Mouse (Mus musculus) frontal cortex, postnatal 25 days (tissue): Measurements from ENCODE around the gene Ddias.
"Not testable (repeated sequence)": the region's sequence is repeated elsewhere in the genome, so short reads cannot be mapped to it uniquely, and the experiment has no call there.

Source experiments
- DNase-seq, 2 experiments: peaks; one replicate each; pipeline ENCODE4 v3.0.0; 2022; ENCODE audit warnings: low spot score in 2 of 2

The Ddias gene

DNA sequence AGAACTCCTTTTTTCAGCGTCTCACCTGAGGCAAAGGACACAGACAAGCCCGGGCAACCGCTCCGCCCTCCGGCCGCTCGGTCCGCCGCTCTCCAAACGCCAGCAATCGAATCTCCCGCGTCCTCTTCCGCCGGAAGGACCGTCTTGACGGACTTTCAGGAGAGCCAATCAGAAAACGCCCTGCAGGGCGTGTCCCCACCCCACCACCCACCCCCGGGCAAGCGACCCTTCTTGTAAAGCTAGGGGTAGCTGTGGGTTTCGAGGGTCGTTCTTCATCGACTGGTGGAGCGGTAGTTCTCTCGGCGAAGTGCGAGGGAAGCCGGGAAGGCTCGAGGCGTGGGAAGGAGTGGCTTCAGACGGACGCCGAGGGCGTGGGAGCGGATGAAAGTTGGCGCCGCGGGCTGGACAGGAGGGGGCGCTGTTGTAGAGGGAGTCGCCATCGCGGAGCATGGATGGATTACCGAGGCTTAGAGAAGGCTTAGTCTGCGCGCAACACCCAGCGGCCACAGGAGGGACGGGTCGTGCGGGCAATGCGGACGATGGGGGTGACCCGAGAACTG, at the start of gene Ddias, which contains the start of gene Prcp:
Ddias (minus strand) TSS at position 132 of the 560 bp plus-strand sequence.
Prcp (plus strand) TSS at position 355 of the 560 bp plus-strand sequence.
- DNase-seq: peak; percentile 79 to 91

DNA sequence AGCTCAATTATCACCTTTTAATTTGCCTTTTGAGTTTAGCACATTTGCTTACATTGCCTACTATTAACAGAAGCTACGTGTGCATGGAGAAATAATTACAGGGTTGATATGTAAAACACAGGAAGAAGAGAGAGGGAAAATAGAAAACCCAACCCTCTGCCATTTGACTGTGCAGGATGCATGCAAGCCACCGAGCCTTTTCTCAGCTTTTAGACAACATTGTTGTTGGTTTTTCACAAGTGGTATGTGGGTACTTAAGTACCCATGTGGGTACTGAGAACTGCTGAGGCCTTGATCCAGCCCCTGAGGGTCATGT, 46.8 kb upstream of the Ddias start:
- DNase-seq: no peak

DNA sequence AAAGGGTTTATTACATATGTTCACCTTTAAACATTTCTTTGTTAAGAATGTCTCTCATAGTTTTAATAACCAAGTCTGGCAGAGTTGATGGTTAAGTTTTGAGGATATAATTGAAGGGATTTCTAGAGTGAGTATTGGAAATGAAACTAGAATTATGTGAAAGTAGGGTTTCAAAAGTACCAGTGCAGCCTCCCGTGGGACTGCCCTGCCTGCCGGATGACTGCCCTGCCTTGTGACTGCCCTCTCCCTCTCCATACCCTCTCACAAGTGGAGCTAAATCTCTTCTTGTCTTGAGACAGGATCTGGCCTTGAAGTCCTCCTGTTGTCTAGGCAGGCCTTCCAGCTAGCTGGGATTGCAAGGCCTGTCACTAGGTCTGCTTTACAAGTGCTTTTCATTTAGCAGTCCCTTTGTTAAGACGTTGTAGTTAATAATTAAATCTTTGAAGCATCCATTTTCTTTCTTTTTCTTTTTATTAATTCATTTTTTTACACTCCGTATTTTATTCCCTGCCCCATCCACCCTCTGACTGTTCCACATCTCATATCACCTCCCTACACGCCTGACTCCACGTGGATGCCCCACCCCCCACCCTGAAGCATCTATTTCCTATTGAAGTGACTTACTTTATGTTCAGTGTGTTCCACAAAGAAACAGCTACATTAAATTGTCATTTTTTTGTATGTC, 46.3 kb upstream of the Ddias start:
- no peak for DNase-seq

DNA sequence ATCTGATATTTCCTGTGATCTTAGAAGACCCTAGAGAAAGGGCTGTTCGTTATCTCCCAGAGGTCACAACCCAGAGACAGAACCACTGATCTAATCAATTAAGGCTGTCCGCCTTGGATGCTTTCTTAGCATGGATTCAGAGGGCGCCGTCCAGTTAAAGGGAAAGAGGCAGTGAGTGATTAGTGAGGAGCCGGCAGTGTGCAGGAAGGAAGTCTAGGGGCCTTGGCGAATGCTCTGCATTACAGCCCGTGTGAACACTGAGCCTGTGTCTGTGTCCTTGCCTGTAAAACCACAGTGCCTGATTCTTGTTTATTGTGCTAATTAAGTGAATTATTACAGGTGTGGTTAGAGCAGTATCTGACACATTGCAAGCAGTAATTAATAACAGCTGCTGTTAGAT, 30.2 kb upstream of the Ddias start:
- not testable (repeated sequence) for DNase-seq

DNA sequence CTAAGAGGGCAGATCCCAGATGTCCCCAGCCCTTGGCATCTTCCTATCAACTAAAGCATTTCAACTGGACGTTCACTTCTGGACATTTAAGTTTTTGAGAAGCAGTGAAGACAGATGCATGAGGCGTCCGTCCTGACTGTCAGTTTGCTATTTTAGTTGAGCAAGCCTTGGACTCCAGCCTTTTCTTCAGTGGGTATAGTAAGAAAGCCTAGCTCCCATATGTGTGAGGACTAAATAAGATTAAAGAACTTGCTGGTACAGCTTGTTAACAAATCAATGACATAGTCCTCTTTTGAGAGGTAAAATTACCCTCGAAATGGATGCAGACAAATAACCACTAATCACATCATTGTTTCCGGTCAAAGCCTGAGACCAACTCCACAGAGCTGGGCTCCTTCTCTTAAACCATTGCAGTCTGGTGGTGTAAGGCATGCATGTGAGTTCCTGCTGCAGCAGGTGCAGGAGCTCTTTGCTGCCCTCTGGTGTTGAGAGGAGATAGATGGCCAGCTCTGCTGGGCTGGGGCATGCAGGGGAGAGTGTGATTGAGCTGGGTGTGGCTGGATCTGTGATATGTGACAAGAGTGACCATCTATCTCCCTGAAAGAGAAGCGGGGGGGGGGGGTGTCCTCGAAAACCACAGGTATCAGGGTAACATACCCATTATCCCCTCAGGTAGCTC, 29.5 kb upstream of the Ddias start:
- DNase-seq: peak; percentile 17 to 30

DNA sequence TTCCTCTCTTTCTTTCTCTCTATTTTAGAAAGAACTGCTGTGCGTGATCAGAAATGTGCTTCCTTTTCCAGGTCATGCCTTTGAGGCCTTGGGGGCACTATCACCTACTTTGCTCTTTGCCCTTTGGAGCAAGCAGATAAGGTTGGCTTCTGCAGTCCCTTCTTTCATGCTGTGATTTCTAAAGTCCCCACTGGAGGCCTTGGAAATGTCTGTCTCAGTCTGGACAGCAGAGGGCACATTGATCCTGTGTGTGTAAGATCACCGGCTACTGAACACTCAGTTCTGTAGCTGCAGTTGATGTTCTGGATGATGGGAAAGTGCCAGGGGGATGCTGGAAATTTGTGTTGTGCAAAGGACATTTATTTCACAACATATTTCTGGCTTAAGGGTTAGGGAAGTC, 23.0 kb upstream of the Ddias start:
- no peak for DNase-seq

DNA sequence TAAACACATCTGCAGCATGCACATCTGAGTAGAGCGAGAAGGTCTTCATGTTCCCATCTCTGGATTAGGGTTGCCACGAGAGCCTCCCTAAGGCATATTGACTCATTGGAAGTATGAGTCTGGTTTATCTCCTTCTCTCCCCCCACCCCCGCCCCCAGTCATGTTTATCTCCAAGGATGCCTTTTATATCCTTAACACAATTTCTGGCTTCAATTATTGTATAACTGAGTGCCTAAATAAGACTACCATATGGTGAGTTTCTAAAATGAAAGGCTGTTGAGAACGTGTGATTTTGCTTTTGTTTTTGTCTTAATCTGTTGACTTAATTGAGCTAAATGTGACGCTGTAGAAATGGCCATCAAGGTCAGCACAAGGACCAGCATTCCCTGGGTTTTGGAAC, 22.0 kb upstream of the Ddias start:
- no peak for DNase-seq

DNA sequence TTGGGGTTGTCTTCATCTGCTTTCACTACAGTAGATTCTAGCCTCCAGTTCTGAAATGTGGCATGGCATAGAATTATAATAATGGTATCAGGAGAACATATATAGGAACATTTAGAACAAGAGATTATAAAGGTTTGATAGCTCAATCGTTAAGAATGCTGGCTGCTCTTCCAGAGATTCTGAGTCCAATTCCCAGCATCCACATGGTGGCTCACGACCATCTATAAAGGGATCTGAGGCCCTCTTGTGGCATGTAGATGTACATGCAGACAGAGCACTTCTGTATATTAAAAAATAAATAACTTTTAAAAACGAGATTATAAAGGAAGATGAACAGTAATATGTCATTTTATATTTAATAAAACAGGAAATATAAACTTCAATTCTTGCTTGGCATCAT, 19.4 kb upstream of the Ddias start:
- DNase-seq: no peak

DNA sequence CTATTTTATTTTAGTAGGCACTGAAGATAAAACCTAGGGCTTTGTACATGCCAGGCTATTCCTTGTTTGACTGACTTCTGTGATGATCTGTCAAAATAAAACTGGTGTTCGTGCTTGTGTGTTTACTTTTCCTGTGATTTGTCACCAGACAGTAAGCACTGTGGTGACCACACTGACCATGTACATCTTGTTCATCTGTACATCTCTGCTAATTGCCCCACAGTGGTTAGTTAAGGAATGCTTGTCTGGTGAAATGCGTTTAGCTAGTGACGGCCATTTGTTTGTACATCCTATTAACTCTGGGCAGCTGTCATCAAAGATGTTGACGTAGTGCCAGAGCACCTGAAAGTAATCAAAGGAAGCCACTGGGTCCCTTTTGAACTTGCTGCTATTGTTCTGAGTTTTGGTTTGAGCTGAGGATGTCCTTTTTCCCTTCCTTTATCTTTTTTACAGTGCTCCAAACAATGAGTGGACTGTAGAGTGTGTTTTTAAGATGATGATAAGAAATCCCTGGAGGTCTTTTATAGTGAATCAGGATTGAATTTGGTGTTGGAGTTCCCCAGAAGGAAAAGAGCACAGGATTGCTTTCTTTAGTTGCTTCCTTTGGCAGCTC, 16.7 kb upstream of the Ddias start:
- DNase-seq: no peak

DNA sequence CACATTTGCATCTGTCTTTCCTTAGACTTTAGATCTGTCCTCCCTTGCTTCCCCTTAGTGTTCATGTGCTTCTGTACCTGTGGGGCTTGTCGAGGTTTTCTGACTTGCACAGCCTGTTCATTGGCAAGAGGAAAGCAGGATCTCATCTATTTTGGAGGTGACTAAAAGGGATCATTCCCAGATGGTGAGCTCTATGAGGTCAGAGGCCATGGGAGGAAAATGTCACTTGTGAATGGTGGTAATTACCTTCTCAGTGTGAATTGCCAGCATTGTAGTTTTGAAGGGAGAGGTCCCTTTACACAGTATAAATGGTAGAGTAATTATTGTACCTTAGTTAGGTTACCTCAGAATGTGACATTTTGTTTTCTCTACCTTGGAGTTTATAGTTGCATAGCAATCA, 16.2 kb upstream of the Ddias start:
- no peak for DNase-seq

DNA sequence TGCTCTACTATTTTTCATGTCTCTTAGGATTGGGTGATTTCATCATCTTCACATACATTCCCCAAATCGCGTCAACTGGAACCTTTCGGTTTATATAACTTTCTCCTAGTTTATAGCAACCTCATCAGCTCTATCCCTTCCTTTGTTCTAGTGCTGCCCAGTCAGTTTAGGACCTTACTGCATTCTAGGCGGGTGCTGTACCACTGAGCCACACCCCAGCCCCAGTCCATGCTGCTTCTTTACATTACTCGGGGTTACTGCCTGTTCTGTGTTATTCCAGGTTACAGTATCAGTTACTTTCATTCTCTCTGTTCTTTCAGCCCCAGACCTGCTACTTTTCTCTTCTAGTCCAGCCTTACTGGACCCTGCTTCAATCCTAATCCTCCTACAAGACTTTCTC, 13.2 kb upstream of the Ddias start:
- no peak for DNase-seq

DNA sequence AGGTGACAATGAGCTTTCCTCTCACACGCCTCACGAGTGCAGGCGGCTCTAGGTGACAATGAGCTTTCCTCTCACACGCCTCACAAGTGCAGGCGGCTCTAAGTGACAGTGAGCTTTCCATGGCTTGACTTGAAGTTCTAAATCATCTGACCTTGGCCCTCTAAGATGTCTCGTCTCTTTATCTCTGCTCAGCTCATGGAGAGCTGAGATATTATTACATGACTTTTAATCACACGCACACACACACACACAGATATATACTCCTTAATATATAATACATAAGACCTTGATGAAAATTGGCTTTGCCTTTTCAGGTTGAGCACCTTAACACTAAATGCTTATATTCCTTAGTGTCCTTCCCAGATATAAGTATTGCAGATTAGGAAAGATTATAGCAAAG, 12.8 kb upstream of the Ddias start:
- DNase-seq: no peak

DNA sequence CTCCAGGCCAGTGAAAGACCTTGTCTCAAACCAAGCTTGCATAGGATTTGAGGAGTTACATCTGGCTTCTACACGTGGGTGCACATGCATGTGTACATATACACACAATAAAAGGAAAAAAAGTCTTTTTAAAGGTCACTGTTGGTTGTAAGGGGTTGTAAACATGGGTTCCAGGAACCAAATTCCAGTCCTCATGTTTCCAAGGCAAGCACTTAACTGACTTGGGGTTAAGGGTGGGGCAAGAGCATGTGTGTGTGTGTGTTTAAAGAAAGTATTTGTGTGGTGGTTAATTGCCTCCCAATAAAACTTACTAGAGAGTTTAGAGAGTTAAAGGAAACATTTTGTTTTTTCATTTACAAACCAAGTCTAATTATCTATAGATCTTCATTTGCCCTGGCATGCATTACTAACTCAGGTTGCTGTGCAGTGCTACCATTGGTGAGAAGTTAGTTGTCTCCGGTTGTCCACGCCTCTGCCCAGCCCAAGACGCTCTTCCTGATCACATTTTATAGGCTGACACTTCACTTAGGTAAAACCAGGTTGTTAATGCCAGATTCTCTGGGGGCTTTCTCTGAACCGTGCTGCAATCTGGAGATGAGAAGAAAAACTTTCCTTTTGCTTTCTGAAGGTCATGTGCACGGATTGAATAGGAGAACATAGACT, 11.1 kb upstream of the Ddias start:
- DNase-seq: no peak

DNA sequence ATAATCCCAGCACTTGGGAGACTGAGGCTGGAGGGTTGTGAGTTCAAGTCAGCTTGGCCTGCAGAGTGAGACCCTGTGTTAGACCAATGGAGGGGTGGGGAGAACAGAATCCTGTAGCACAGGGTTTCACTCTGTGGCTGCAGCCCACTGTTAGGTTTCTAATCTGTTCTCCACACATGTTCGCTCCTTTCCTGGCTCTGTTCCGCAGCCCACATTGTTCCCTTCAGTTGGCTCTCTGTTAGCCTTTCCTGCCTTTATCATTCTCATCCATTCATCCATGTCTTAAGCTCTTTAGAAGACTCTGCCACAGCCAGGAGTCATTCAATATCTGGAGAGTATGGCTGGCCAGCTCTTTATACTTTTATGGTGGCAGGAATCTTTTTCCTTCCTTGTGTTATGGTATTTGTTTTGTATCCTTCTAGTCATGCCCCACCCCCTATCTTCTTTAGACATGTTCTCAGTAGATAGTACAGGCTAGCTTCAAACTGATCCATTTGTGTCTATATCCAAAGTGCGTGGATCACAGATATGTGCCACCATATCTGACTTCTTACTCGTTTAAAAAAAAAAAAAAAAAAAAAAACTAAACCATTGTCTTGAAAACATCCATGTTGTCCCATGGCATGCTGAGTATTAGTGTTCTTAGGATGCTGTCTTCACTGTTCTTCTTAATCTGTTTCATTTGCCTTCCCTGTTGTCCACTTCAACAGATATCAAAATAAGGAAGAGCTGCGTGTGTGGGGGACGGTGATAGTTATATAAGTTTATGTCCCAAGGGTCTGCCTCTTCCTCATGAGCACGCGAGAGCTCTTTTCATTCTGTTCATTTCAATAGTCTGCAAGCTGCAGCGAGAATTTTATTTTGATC, 10.0 kb upstream of the Ddias start:
- DNase-seq: no peak

DNA sequence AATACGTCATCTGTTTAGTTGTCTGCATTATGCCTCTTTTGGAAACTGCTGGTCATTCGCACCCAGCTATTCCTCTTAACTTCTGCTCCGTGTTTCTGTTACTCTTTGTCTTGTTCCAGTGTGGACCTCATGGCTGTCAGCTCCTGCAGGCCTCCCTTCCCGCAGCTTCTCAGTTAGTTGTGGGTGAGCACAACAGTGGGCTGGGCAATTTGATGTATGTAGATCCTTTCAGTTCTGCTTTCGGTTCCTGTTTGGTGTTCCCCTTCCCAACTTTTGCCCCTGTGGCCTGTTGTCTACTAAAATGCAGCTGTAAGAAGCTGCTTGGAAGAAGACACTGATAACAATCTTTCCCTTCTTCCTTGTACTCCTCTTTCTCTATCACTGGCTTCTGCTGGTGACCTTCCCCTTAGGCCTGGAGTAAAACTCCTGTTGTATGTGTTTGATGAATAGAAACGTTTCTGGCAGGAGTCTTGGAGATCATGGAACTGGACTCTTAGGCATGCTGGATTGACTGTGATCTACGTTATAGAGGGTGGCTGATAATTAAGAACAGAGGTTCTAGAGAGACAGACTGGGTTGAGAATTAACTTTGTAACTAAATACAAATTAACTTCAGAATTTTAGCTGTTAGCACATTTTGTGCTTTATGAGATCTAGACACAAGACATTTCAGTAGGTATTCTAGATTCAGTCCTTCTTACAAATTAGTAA, 4.7 kb upstream of the Ddias start:
- DNase-seq: no peak

DNA sequence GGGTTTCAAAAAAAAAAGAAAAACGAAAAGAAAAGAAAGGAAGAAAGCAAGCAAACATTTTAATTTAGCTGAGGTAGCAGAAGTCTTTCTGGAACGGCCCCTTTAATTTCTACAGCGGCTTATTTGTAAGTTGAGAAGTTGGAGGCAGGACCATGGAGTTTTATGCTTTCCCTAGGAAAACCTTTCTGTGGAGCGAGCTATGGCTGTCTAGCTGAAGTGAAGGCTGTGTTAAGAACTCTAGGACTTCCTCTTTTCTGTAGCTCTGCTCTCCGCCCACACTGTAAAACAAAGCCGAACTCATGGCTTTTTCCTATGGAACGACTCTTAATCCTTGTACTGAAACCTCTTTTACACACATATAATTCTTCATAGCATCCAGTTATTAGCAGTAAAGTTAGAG, 2.5 kb upstream of the Ddias start:
- DNase-seq: no peak

DNA sequence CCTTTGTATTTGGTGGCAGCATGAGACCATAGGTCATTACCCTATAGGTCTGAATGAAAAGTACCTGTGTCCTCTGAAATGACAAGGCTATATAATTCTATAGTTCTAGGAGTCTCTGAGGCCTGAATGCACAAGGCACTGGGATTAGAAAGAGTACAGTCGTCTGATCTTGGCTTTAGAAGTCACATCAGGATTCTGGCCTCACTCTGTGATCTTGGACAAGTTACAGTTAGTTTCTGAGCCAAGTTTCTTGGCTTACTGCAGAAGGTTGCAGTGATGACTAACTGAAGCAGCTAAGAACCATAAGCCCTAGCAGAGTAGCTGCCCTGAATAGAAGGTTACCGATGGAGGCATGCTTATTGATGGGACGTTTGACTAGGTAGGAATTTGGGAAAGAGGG, 2.0 kb upstream of the Ddias start:
- no peak for DNase-seq

DNA sequence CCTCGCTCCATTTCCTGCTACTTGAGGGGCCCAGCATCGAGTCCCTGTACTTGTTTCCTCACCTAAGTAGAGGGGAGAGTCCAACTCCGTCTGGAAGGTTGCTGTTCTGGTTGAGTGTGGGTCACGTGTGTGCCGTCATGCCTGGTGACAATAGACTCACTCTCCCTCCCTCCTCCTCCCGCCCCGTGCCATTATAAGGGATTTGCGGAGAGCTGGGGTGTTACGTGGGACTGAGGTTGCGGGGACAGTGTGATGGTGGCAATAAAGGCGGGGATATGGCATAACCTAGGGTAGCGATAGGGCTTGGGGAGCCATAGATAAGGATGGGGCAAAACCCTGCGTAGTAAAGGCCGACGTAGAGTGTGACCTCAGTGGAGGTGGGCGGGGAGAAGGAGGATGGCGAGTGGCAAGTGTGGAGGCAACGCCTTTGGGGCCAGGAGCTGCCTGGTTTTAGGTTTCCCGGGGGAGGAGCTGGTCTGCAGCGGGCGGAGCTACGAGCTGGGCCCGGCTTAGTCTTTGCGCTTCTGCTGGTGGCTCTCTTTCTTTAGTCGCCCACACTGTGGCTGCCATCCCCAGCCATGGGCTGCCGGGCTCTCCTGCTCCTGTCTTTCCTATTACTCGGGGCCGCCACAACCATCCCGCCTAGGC, 838 bp upstream of the Ddias start:
- peak; percentile 62 to 73 for DNase-seq

DNA sequence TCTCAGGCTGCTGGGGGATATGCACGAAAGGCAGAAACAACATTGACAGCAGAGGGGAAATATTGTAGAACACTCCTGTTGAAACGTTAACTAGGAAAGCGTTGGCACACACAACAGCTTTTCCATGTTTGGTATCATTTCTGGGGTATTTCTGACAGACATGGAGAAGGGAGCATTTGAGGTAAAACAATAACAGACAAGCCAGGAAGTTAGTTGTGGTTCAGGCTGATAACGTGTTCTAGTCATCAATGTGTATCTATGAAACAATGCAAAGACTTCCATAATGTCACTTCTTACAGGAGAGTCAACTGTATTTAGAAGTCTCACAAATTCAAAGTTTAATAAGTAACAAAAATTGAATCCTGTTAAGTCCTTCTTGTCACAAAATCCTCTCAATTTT, 2.5 kb downstream of the Ddias start:
- DNase-seq: no peak

DNA sequence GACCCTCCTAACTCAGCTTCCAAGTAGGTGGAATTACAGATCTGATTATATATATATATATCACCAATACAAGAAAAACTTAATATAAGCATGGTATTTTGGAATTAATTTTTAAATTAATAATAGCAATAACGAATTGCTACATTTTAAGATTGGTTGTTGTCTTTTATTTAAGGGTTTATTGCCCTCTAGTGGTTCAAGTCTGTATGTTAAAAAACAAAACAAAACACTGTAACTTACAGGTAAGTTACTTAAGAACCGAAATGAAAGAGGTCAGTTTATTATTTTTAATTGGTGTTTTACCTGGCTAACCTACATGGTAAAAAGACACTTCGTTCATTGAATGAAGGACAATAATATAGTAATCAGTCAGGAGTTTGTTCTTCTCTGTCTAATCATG, 3.9 kb downstream of the Ddias start:
- no peak for DNase-seq
